Mouse (Mus musculus): ENCODE results near the gene Dlgap1.
"Not testable (repeated sequence)": the region's sequence is repeated elsewhere in the genome, so short reads cannot be mapped to it uniquely, and the experiment has no call there.

The Dlgap1 gene

DNA sequence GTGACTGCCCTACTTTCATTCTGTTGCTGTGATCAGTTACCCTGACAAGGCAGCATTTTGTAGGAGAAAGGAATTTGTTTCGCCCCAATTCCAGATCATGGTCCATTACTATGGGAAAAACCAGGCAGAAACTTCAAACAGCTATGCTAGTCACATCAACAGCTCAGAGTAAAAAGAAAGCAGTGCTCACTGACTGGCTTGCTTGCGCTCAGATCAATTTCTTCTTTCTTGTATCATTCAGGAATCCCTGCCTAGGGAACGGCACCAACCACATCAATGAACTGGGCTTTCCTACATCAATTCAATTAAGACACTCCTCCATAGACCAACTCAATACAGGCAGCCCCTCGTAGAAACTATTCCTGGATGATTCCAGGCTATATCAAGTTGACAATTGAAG lies 572.9 kb downstream of the Dlgap1 start:
- DNase-seq = no peak

GRCm38 (mm10) chr17:70550793-70551192 lies 581.9 kb downstream of the Dlgap1 start:
- DNase-seq = no peak

DNA sequence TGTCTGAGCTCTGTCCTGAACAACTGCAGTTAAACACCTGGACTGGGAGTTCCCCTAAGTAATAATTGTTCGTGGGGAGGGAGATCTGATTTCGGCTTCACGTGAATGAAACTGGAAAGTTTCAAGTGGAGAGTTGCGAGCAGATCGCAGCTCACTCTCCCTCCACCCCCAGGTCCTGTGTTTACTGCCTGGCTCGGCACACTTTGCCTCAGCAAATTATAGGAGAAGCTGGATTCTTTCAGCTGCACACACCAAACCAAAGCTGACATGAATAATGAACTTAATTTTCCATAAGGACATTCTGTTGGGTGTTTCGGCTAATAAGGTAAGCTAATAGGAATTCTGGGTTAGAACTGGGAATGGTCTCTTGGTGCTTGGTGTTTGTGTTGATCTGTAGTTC lies 592.7 kb downstream of the Dlgap1 start:
- no peak for DNase-seq

- peak; percentile 42 for DNase-seq
Measured at GRCm38 (mm10) chr17:70570848-70571247, 602.0 kb downstream of the Dlgap1 start.

GRCm38 (mm10) chr17:70583042-70583441 lies 614.2 kb downstream of the Dlgap1 start:
- DNase-seq = no peak

DNA sequence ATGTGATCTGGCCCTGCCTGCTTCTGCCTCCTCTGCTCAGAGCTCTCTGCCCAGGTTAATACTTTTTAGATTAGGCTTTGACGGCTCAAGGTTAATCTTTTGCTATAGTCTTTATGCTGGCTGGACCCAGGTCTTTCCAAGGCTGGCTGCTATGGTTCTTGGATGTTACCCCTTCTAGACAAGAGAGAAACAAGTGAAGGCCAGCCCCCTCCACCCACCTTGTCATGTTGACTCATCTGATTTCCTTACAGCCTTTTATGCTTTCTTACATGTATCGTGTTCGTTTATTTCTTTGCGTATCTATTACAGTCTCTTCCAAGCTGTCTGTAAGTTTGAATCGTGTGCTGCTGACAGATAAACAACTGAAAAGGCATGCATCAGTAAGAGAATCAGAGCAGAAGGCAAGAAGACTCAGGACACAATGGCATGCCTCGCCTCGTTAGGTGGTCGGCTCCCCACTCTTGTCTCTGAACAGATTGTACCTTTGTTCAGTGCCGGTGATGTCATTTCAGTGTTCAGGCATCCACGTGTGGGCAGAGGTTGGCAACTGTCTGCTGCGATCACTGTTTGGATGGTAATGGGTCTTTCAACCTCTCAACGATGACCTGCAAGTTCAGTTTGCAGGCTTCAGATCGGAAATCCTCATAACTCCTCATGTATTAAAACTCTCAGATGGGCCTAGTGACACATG lies 618.0 kb downstream of the Dlgap1 start:
- peak; percentile 40 for DNase-seq

- DNase-seq = not testable (repeated sequence)
Measured at GRCm38 (mm10) chr17:70587975-70588630, 619.2 kb downstream of the Dlgap1 start.

DNA sequence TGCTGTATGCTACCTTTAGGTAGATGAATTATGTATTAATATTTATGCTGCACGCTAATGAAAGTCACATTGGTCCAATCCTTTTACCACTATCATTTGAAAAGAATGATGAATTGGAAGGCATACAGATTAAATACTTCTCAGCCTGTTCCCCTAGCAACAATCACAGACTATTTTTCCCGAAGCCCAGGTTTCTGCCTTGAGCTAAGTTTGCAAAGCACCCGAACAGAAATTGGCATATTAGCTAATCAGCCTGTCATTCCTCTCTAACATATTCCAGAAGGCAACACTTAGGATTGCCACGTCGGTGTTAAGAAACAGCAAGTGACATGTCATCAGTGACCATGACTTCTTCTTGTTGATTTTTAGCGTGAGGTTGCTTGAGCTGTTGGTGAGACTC lies 619.8 kb downstream of the Dlgap1 start:
- DNase-seq = no peak

- DNase-seq = no peak
Measured at GRCm38 (mm10) chr17:70589140-70589539, 620.3 kb downstream of the Dlgap1 start.

DNA sequence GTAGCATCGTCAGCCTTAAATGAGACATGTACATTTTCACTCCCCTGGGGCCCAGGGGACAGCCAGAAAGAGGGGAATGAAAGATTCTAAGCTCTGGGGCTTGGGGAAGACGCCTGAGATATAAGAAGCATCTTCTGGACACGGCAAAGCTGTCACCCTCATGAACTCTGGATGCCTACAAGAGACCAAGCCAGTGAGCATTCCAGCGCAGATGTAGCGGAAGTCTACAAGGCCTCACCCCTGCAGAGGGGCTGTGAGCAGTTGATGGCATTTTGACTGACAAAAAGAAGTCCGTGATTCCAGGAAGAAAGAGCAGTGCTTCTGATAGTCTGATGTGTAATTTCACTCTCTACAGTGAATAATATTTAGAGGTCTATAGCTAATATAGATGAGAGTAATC lies 621.6 kb downstream of the Dlgap1 start:
- no peak for DNase-seq

GRCm38 (mm10) chr17:70594277-70594676 lies 625.4 kb downstream of the Dlgap1 start:
- no peak for DNase-seq

DNA sequence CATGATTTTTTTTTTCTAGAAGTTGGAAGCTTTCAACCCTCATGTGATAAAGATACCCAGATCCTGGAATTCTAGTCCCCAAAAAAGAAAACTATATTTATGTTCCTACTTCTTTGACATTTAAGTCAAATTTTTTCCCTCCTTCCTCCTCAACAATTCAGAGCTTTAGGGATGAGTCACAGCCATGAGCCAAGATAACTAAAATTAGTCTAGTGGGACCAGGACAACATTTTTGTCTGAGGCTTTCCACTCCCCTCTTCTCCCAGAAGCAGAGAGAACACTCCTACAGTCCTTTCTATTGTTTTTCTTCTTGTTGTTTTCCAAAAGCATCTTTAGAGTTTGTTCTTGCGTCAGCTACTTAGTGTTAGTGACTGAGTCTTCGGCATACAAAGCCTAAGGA lies 627.5 kb downstream of the Dlgap1 start:
- peak; percentile 65 for DNase-seq

DNA sequence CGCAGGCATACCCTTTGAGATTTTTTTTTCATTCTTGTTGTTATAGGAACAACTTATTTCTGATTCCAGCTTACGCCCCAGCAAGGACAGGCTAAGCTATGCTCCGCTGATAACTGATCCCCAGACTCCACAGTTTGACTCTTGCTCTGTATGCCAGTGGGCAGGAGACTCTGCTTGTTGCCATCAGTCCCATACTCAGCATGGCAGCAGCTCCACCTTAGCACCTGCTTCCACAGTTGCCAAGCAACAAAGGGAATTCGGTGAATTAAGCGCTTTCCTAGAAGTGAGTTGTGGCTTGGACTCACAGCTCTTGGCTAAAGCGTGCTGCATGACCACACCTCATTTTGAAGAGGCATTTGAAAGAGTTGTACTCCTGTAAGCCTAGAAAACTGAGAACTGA lies 631.6 kb downstream of the Dlgap1 start:
- no peak for DNase-seq

DNA sequence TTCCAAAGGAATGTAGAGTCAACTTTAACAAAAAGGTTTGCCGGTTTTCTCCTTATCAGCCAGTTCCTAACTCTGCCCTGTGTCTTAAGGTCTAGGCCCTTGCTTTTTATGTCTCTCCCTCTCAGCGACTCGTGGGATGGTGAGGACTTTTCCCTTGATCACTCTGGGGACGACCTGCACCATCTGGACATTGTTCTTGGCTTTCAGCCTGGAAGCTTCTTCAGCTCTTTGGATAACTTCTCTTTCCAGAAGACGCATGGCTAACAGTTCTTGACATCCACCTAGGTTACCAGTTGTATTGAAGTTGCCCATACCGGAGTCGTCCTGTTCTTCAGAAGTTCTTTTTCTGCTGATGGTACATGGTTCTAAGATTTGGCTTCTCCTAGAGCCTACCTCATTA lies 633.2 kb downstream of the Dlgap1 start:
- no peak for DNase-seq

DNA sequence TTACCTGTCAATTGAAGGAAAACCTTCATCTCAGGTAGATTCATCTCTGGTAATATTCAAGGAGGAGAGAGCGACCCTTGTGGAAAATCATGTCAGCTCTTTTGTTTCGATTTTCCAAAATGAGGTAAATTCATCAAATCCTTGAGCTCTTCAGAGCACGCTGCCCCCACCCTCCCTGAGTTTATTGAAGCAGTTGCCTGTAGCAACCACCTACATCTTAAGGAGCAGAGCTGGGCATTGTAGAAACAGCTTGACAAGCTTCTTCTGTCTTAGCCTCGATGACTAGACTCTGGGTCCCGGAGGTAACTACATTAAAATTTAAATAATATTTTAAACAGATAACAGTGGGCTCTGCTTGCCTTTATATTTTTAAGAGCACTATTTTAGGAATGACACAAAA lies 636.8 kb downstream of the Dlgap1 start:
- DNase-seq = no peak

GRCm38 (mm10) chr17:70612171-70612570 lies 643.3 kb downstream of the Dlgap1 start:
- no peak for DNase-seq

DNA sequence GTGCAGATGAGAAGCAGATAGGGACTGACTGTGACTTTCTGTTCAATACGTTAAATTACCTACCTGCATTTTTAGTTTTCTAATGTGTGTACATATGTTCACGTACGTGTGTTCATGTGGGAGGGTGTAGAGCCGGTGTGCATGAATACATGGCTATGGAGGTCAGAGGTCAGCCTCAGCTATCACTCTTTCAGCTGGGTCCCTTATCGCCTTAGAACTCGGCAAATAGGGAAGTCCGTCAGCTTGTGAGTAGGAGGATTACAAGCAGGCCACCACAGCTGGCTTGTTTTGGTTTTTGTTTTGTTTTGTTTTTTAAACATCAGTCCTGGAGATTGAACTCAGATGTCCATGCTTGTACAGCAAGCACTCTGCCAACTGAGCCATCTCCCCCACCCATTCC lies 645.0 kb downstream of the Dlgap1 start:
- no peak for DNase-seq

- DNase-seq = no peak
Measured at GRCm38 (mm10) chr17:70614407-70615060, 645.7 kb downstream of the Dlgap1 start.

DNA sequence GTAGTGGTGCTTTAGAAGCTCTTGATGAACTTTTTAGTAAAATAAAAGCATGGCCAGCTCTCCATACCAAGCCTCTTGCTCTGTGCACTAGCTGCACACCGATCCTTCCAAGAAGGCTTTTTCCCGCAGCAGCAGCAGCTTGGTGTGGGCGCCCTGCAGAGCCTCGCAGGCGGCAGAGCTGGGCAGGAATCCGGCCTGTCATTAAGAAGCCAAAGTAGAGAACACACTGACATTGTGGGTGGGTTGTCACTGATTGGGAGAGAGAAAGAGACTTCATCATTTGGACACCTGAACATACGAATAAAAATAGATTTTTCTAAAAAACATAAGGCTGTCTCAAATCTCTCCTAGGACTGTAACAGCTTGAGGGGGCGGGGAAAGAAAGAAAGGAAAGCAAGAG lies 653.6 kb downstream of the Dlgap1 start:
- DNase-seq = peak; percentile 86

DNA sequence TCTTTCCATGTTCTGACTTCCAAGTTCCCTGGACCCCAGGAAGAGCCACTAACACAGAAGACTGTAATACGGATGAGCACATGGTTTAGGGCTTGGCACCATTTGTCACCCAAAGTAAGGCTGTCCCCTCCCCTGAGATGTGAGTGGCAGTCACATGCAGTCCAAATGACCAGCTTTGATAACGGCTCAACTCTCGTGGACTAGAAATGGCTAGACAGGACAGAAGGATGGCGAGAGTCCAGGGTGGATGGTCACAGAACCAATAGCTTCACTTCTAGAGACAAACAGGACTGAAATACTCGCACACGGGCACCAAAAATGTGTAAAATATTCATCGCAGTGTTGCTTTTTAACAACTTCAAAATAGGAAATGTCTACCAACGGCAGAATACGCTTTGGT lies 657.5 kb downstream of the Dlgap1 start:
- no peak for DNase-seq

GRCm38 (mm10) chr17:70626925-70627324 lies 658.1 kb downstream of the Dlgap1 start:
- DNase-seq = no peak

DNA sequence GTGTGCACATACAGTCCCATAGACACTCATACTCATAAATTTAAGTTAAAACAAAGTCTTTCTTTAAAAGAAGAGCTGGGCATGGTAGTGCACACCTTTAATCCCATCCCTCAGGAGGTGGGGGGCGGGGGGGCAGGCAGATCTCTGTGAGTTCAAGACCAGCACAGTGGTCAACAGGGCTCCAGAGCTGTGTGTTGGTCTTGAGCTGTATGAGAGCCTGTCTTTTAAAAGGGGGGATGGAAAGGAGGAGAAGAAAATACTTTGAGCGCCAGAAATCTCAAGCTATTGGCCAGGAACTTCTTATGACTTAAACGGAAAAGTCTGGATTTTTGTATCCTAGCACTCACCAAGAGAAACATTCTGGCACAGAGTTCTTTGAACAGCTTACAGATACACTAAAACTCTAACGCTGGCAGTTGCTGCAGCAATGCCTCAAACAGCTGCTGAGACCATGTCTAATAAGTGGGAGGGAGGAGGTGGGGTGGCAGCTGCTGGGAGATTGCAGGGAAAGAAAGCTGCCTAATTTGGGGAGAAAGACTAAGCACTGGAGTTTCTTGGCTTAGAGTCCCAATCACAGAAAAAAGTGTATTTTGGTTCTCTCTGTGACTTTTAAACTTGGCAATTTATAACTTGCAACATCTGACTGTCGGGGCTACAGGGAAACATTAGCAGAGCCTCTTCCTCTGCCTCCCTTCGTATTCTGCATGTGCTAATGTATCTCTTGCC lies 660.9 kb downstream of the Dlgap1 start:
- peak; percentile 81 for DNase-seq

GRCm38 (mm10) chr17:70633181-70633944 lies 664.5 kb downstream of the Dlgap1 start:
- peak; percentile 89 for DNase-seq
